Mouse (Mus musculus) limb, embryonic 12.5 days (tissue): Measurements from ENCODE around the gene Gm29427. TPM values are rescaled to one million over a fixed set of nuclear protein-coding genes. Genes with fewer than 3 reads are reported as not detected.
"Not testable (repeated sequence)": the region's sequence is repeated elsewhere in the genome, so short reads cannot be mapped to it uniquely, and the experiment has no call there.

Experiments
- ATAC-seq: fragments of 200-750 bp; cut with Nextera tagmentation; 2 replicates; pipeline ENCODE4 v1.8.0; 2017; ENCODE audit warnings: low read depth, moderate TSS enrichment; ENCODE audit not compliant: insufficient number of reproducible peaks, insufficient read depth, low FRiP score, low TSS enrichment
- H3K27ac ChIP-seq: fragments of 300-500 bp; sonication (generic); 2 replicates; pipeline ENCODE4 v1.5.1; 2016; ENCODE audit warnings: mild to moderate bottlenecking, moderate library complexity
- H3K27me3 ChIP-seq: fragments of 300-500 bp; sonication (generic); 2 replicates; pipeline ENCODE4 v1.6.1; 2016; ENCODE audit warnings: mild to moderate bottlenecking, moderate library complexity
- H3K36me3 ChIP-seq: fragments of 300-500 bp; sonication (generic); 2 replicates; pipeline ENCODE4 v1.6.1; 2016; ENCODE audit warnings: mild to moderate bottlenecking, moderate library complexity
- H3K4me1 ChIP-seq: fragments of 300-500 bp; sonication (generic); replicated peaks from 2 replicates; pipeline ENCODE4 v1.6.1; 2016
- H3K4me2 ChIP-seq: fragments of 300-500 bp; sonication (generic); 2 replicates; pipeline ENCODE4 v1.6.1; 2016; ENCODE audit warnings: mild to moderate bottlenecking, moderate library complexity
- H3K4me3 ChIP-seq: fragments of 300-500 bp; sonication (generic); replicated peaks from 2 replicates; pipeline ENCODE4 v1.5.1; 2016; ENCODE audit warnings: mild to moderate bottlenecking
- H3K9ac ChIP-seq: fragments of 300-500 bp; sonication (generic); replicated peaks from 2 replicates; pipeline ENCODE4 v1.6.1; 2016; ENCODE audit warnings: mild to moderate bottlenecking, moderate library complexity
- H3K9me3 ChIP-seq: fragments of 300-500 bp; sonication (generic); 2 replicates; pipeline ENCODE4 v1.6.1; 2016; ENCODE audit warnings: mild to moderate bottlenecking, moderate library complexity
- WGBS: fragments of 180-500 bp; shearing (Covaris S2); methylation state at CpG from one replicate; pipeline ENCODE4 v1.1.7; 2016; 5-methylcytosine and 5-hydroxymethylcytosine counted together
- polyA plus RNA-seq: library from polyadenylated mRNA; unstranded; fragments of >200 nt; fragmentation: Nextera tagmentation; extraction: Ambion mirVana; gene quantifications from 2 replicates; pipeline ENCODE4 v1.2.1, GENCODE M21; 2016

Gene Gm29427
- polyA plus RNA-seq, 1 experiment from 2014 or later: not detected

GRCm38 (mm10) chr1:130710283-130711080, 5.1 kb downstream of the Gm29427 start:
- no peak for ATAC-seq
- Histone ChIP-seq H3K4me3 (no peak overlapping the region), H3K9ac (no peak overlapping the region), H3K36me3 (peaks cover 23% of the 10 kb centered on the region; the same call in 1 of the 2 replicates), H3K27ac (no peak overlapping the region), H3K4me1 (no peaks in the 10 kb centered on the region), H3K27me3 (peaks cover 10% of the 10 kb centered on the region; the same call in 1 of the 2 replicates), H3K4me2 (no peak overlapping the region), H3K9me3 (no peaks in the 10 kb centered on the region)
- 89% methylated on average over 22 of the region's 22 CpGs for WGBS

- no peaks in the 10 kb centered on the region for H3K9me3 ChIP-seq
- no peak overlapping the region for H3K4me3 ChIP-seq
- H3K36me3 ChIP-seq: peaks cover 59% of the 10 kb centered on the region
- no peak overlapping the region for H3K4me2 ChIP-seq
- 77% methylated on average over 2 of the region's 2 CpGs for WGBS
- no peak overlapping the region for H3K27ac ChIP-seq
- H3K4me1 ChIP-seq: no peaks in the 10 kb centered on the region
- H3K27me3 ChIP-seq: no peaks in the 10 kb centered on the region
- no peak overlapping the region for H3K9ac ChIP-seq
- no peak for ATAC-seq
Observed at GRCm38 (mm10) chr1:130703613-130704012, 12.0 kb downstream of the Gm29427 start.

GRCm38 (mm10) chr1:130701976-130702375, 13.6 kb downstream of the Gm29427 start:
- no peak overlapping the region for H3K9ac ChIP-seq
- WGBS: 92% methylated on average over 11 of the region's 11 CpGs

GRCm38 (mm10) chr1:130699937-130700633, 15.5 kb downstream of the Gm29427 start:
- H3K36me3 ChIP-seq: peaks cover 50% of the 10 kb centered on the region
- no peak for ATAC-seq
- 93% methylated on average over 10 of the region's 10 CpGs for WGBS
- H3K27me3 ChIP-seq: no peaks in the 10 kb centered on the region
- H3K4me3 ChIP-seq: no peak overlapping the region
- no peaks in the 10 kb centered on the region for H3K9me3 ChIP-seq
- no peaks in the 10 kb centered on the region for H3K4me1 ChIP-seq
- no peak overlapping the region for H3K27ac ChIP-seq
- no peak overlapping the region for H3K4me2 ChIP-seq
- H3K9ac ChIP-seq: no peak overlapping the region

More at GRCm38 (mm10) chr1:130701976-130702375, 13.6 kb downstream of the Gm29427 start:
- peaks cover 65% of the 10 kb centered on the region for H3K36me3 ChIP-seq
- H3K27ac ChIP-seq: no peak overlapping the region
- H3K4me2 ChIP-seq: no peak overlapping the region
- H3K9me3 ChIP-seq: no peaks in the 10 kb centered on the region
- H3K4me1 ChIP-seq: no peaks in the 10 kb centered on the region
- H3K27me3 ChIP-seq: no peaks in the 10 kb centered on the region
- no peak for ATAC-seq
- H3K4me3 ChIP-seq: no peak overlapping the region

GRCm38 (mm10) chr1:130698601-130699000, 17.0 kb downstream of the Gm29427 start:
- H3K4me3 ChIP-seq: no peak overlapping the region
- H3K36me3 ChIP-seq: peaks cover 50% of the 10 kb centered on the region
- 86% methylated on average over 5 of the region's 5 CpGs for WGBS
- ATAC-seq: no peak
- H3K9ac ChIP-seq: no peak overlapping the region
- no peaks in the 10 kb centered on the region for H3K9me3 ChIP-seq
- no peaks in the 10 kb centered on the region for H3K27me3 ChIP-seq
- H3K4me1 ChIP-seq: no peaks in the 10 kb centered on the region
- no peak overlapping the region for H3K4me2 ChIP-seq
- no peak overlapping the region for H3K27ac ChIP-seq

- H3K9ac ChIP-seq: no peak overlapping the region
- H3K9me3 ChIP-seq: no peaks in the 10 kb centered on the region
- 64% methylated on average over 1 of the region's 1 CpGs for WGBS
Observed at GRCm38 (mm10) chr1:130683905-130684304, 31.7 kb downstream of the Gm29427 start.

GRCm38 (mm10) chr1:130681656-130682413, 33.8 kb downstream of the Gm29427 start:
- Histone ChIP-seq H3K4me1 (peaks cover 5% of the 10 kb centered on the region; the same call in 1 of the 2 replicates), H3K27ac (no peak overlapping the region), H3K9me3 (no peaks in the 10 kb centered on the region), H3K4me3 (no peak overlapping the region), H3K27me3 (no peaks in the 10 kb centered on the region), H3K9ac (no peak overlapping the region), H3K4me2 (no peak overlapping the region), H3K36me3 (no peaks in the 10 kb centered on the region)
- no peak for ATAC-seq
- WGBS: 45% methylated on average over 6 of the region's 6 CpGs

More at GRCm38 (mm10) chr1:130683905-130684304, 31.7 kb downstream of the Gm29427 start:
- Histone ChIP-seq H3K36me3 (no peaks in the 10 kb centered on the region), H3K27ac (no peak overlapping the region), H3K4me2 (no peak overlapping the region), H3K4me1 (peaks cover 5% of the 10 kb centered on the region; the same call in 1 of the 2 replicates), H3K27me3 (no peaks in the 10 kb centered on the region), H3K4me3 (no peak overlapping the region)
- ATAC-seq: no peak

- no peak overlapping the region for H3K27ac ChIP-seq
- no peak overlapping the region for H3K4me3 ChIP-seq
- no peak overlapping the region for H3K9ac ChIP-seq
- H3K27me3 ChIP-seq: no peaks in the 10 kb centered on the region
- WGBS: 57% methylated on average over 2 of the region's 2 CpGs
- H3K4me1 ChIP-seq: peaks cover 5% of the 10 kb centered on the region; the same call in 1 of the 2 replicates
- no peak overlapping the region for H3K4me2 ChIP-seq
- H3K36me3 ChIP-seq: no peaks in the 10 kb centered on the region
- H3K9me3 ChIP-seq: no peaks in the 10 kb centered on the region
- ATAC-seq: no peak
Observed at GRCm38 (mm10) chr1:130681075-130681474, 34.5 kb downstream of the Gm29427 start.

- Histone ChIP-seq H3K36me3 (no peaks in the 10 kb centered on the region), H3K9me3 (no peaks in the 10 kb centered on the region), H3K4me1 (peaks cover 5% of the 10 kb centered on the region; the same call in 1 of the 2 replicates), H3K4me3 (no peak overlapping the region), H3K27me3 (no peaks in the 10 kb centered on the region), H3K4me2 (no peak overlapping the region), H3K9ac (no peak overlapping the region), H3K27ac (no peak overlapping the region)
- WGBS: 84% methylated on average over 2 of the region's 2 CpGs
- ATAC-seq: no peak
Observed at GRCm38 (mm10) chr1:130678551-130678950, 37.0 kb downstream of the Gm29427 start.

- ATAC-seq, H3K9ac ChIP-seq, H3K4me3 ChIP-seq, H3K4me1 ChIP-seq, H3K36me3 ChIP-seq, H3K4me2 ChIP-seq, H3K27me3 ChIP-seq, H3K9me3 ChIP-seq, H3K27ac ChIP-seq: not testable (repeated sequence)
- WGBS: 89% methylated on average over 5 of the region's 5 CpGs
Observed at GRCm38 (mm10) chr1:130663576-130663975, 52.0 kb downstream of the Gm29427 start.

- no peak within 1 kb of the TSS for H3K9ac ChIP-seq
- no peak within 1 kb of the TSS for H3K27ac ChIP-seq
- 85% methylated on average over 3 of the region's 3 CpGs for WGBS
- no peaks in the 10 kb centered on the region for H3K4me1 ChIP-seq
- no peak within 1 kb of the TSS for H3K4me2 ChIP-seq
- H3K27me3 ChIP-seq: no peaks in the 10 kb centered on the region
- no peaks in the 10 kb centered on the region for H3K36me3 ChIP-seq
- no peak within 1 kb of the TSS for H3K4me3 ChIP-seq
- H3K9me3 ChIP-seq: 0 out of 2 replicates have a peak, but pooled peaks cover 3% of the 10 kb centered on the region
- no peak for ATAC-seq
Observed at GRCm38 (mm10) chr1:130661454-130661853, 54.1 kb downstream of the Gm29427 start, which contains the start of gene C4bp. TSS of gene C4bp (minus strand) at chr1:130661632.
